Mouse (Mus musculus) activated CD4-positive, CD25-positive, alpha-beta regulatory T cell (primary cell): Measurements from ENCODE around the gene 1700028K03Rik. TPM values are rescaled to one million over a fixed set of nuclear protein-coding genes. Genes with fewer than 3 reads are reported as not detected.

Source experiments
- polyA plus RNA-seq, 2 experiments: library from polyadenylated mRNA; unstranded; fragments of 100-300 nt; shearing (Covaris generic); gene quantifications; one replicate each; pipeline ENCODE4 v1.2.1; 2017

The 1700028K03Rik gene
- polyA plus RNA-seq: under 1 TPM; 0.13 to 0.37 TPM

DNA sequence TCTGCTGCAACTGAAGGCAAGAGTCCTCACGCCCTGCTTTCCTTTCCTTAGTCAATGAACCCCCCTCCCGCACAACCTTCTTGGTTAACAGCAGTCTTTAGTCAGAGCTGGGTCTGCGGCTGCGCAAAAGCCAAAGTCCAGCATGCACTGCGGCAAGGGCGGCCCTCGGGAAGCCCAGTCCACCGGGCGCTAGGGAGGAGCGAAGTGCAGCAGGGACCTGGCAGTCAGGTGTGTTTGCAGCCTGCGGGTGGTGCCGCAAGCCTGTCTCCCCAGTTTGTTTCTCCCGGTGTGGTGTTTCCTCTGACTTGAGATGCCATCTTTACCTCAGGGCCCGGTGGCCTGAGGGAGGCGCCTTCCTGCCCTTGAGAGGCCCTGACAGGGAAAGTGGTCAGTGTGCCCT lies at the start of gene 1700028K03Rik:
TSS of gene 1700028K03Rik (plus strand) at position 129 of the 400 bp plus-strand sequence.

GRCm38 (mm10) chr5:107507321-107507720 lies 27.2 kb upstream of the 1700028K03Rik start, which contains the start of gene Gm42669:
TSS of gene Gm42669 (plus strand) at chr5:107507621.

DNA sequence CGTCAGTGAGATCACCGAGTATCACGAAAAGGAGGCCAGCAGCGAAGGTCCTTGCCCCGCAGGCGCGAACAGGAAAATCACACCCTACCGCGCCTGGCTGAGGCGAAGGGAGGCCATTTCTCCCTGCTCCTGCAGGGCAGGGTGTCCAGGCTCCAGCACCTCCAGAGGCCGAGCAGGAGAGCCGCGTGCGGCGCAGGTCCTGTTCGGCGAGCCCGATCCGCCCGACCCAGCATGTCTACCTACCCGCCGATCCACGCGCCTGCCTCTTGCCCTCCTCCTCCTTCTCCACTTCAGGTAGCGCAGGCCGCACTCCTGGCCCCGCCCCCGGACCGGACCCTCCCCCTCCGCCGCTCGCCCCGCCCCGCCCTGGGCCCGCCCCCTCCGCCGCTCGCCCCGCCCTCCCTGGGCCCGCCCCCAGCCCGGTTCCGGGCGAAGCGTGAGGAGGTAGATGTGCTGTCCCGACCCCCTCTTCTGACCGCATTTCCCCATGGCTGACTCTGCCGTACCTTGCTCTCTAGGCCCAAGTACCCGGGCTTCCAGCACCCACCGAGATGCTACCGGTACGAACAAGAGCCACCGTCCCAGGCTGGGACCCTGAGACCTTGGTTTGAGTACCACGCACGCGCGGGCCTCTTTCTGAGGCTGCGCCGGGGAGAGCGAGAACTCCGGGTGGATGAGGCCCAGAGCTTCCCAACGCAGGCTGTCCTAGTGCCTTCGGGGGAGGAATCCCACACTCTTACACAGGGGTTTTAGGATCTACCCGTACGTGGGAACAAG lies 63.0 kb downstream of the 1700028K03Rik start, which contains the start of the genes Rpap2 and Glmn:
TSS of gene Rpap2 (plus strand) at position 73 of the 777 bp plus-strand sequence.
TSS of gene Glmn (minus strand) at position 588 of the 777 bp plus-strand sequence.

Other genes with a start within 250 kb of the 1700028K03Rik start
- gene Tgfbr3, start 245.1 kb upstream of the 1700028K03Rik start, polyA plus RNA-seq: 10 to 100 TPM in 1 of 2 experiments, 1 to 10 TPM in 1; 7.2 to 23.4 TPM
- under 1 TPM; 0.43 to 0.87 TPM for gene Brdt, start 203.6 kb upstream of the 1700028K03Rik start, polyA plus RNA-seq
- 1 to 10 TPM in 1 of 2 experiments, under 1 TPM in 1; 0.85 to 2.2 TPM for gene Ephx4, start 132.0 kb upstream of the 1700028K03Rik start, polyA plus RNA-seq
- gene Lpcat2b, start 103.2 kb upstream of the 1700028K03Rik start, polyA plus RNA-seq: not detected
- 1 to 10 TPM; 3.9 to 5.9 TPM for gene Btbd8, start 96.7 kb upstream of the 1700028K03Rik start, polyA plus RNA-seq
- under 1 TPM; 0.39 TPM for gene Gm42669, start 27.1 kb upstream of the 1700028K03Rik start, polyA plus RNA-seq
- gene Rpap2, start 62.7 kb downstream of the 1700028K03Rik start, polyA plus RNA-seq: 10 to 100 TPM; 29.3 to 36.2 TPM
- 10 to 100 TPM; 18.4 to 19.6 TPM for gene Glmn, start 63.2 kb downstream of the 1700028K03Rik start, polyA plus RNA-seq
- 10 to 100 TPM; 25.0 to 25.6 TPM for gene Gfi1, start 191.3 kb downstream of the 1700028K03Rik start, polyA plus RNA-seq